Mouse (Mus musculus): Measurements from ENCODE around the gene Chst15. TPM values are rescaled to one million over a fixed set of nuclear protein-coding genes. Genes with fewer than 3 reads are reported as not detected.

Chst15 gene
- polyA plus RNA-seq, 1 experiment from 2014 or later: 8.4 TPM

DNA sequence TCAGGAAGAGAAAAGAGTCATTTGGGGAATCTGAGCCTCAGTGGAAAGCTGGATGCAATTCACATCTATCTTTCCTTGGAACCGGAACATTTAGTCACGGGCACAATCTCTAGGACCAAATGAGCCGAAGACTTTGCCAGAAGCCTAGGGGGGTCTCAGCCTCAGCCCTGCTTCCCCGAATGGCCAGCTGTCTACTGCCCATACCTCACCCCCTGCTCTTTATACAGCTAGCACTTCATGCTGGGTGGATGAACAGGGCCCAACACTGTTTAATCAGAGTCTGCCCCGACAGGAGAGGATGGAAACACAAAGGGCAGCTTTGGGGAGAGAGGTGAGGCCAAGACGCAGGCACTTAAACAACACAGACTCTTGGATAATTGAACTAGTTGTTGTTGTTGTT, 53.8 kb downstream of the Chst15 start:
- no peak overlapping the region for H3K9ac ChIP-seq (ENCODE audit: low read length)
- peak overlapping the region; percentile 24; the same call in 1 of the 2 replicates for H3K27ac ChIP-seq (ENCODE audit: low read depth, low read length)
- H3K4me1 ChIP-seq (ENCODE audit: control insufficient read depth, insufficient read depth, low read length): peaks cover 12% of the 10 kb centered on the region
- H3K27me3 ChIP-seq (replicated peaks; ENCODE audit: control insufficient read depth, insufficient read depth, low read length): no peaks in the 10 kb centered on the region
- no peaks in the 10 kb centered on the region for H3K9me3 ChIP-seq (replicated peaks; ENCODE audit: control insufficient read depth, low read length)
- 14% methylated on average over 6 of the region's 6 CpGs for WGBS
- H3K4me2 ChIP-seq (ENCODE audit: low read length): no peak overlapping the region
- DNase-seq (ENCODE audit: low spot score) (peak; percentile 31), ATAC-seq (peak; percentile 40; the same call in 1 of the 2 replicates)
- H3K4me3 ChIP-seq (ENCODE audit: low read depth, low read length): no peak overlapping the region
- H3K36me3 ChIP-seq (ENCODE audit: control insufficient read depth, insufficient read depth, low read length): peaks cover 8% of the 10 kb centered on the region; the same call in 1 of the 2 replicates

DNA sequence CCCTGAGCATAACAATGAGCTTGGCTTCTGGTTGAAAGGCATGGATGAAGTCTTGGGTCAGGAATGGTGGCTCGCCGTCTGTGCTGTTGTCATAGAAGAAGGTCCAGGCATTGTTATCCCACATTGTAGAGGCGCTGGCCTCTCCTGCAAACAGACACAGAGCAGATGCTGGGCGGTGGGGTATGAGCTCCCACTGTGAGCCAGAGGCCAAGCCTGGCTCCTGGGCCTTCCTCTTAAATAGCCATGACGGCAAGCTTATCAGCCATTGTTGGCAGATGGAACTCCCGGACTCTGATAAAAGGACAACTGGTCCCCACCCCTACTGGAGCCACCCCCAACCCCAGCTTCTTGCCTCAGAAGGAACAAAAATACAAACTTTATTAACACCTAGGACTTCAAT, 54.3 kb downstream of the Chst15 start:
- Histone ChIP-seq H3K4me1 (ENCODE audit: control insufficient read depth, insufficient read depth, low read length) (peaks cover 12% of the 10 kb centered on the region), H3K9ac (ENCODE audit: low read length) (no peak overlapping the region), H3K27me3 (replicated peaks; ENCODE audit: control insufficient read depth, insufficient read depth, low read length) (no peaks in the 10 kb centered on the region), H3K36me3 (ENCODE audit: control insufficient read depth, insufficient read depth, low read length) (peaks cover 8% of the 10 kb centered on the region; the same call in 1 of the 2 replicates), H3K9me3 (replicated peaks; ENCODE audit: control insufficient read depth, low read length) (no peaks in the 10 kb centered on the region), H3K27ac (ENCODE audit: low read depth, low read length) (0 out of 2 replicates have a peak overlapping the region, but pooled peaks have one; percentile 27), H3K4me2 (ENCODE audit: low read length) (no peak overlapping the region), H3K4me3 (ENCODE audit: low read depth, low read length) (no peak overlapping the region)
- 30% methylated on average over 6 of the region's 6 CpGs for WGBS
- DNase-seq (ENCODE audit: low spot score): no peak
- no peak for ATAC-seq

DNA sequence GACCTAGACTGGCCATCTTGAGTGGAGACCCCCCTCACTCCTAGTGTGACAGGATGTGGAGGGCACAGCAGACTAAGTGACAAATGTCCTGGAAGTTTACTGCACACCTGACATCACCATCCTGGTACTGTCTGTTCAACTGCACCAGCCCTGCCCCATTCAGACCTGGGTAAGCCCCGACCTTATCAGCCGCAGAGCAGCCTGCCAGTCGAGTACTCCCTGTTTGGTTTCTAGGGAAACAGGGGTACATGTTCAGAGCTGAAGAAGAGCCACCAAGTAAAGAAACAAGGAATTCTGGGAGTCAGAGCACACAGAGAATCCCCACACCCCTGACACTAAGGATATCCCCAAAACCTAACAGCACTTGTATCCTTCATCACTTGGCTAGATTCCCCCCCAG, 55.1 kb downstream of the Chst15 start:
- Histone ChIP-seq H3K9ac (ENCODE audit: low read length) (no peak overlapping the region), H3K4me2 (ENCODE audit: low read length) (no peak overlapping the region), H3K36me3 (ENCODE audit: control insufficient read depth, insufficient read depth, low read length) (peaks cover 8% of the 10 kb centered on the region; the same call in 1 of the 2 replicates), H3K27ac (ENCODE audit: low read depth, low read length) (no peak overlapping the region), H3K4me1 (ENCODE audit: control insufficient read depth, insufficient read depth, low read length) (peaks cover 12% of the 10 kb centered on the region), H3K27me3 (replicated peaks; ENCODE audit: control insufficient read depth, insufficient read depth, low read length) (no peaks in the 10 kb centered on the region), H3K9me3 (replicated peaks; ENCODE audit: control insufficient read depth, low read length) (no peaks in the 10 kb centered on the region), H3K4me3 (ENCODE audit: low read depth, low read length) (no peak overlapping the region)
- no peak for DNase-seq (ENCODE audit: low spot score)
- WGBS: 73% methylated on average over 3 of the region's 3 CpGs
- no peak for ATAC-seq

DNA sequence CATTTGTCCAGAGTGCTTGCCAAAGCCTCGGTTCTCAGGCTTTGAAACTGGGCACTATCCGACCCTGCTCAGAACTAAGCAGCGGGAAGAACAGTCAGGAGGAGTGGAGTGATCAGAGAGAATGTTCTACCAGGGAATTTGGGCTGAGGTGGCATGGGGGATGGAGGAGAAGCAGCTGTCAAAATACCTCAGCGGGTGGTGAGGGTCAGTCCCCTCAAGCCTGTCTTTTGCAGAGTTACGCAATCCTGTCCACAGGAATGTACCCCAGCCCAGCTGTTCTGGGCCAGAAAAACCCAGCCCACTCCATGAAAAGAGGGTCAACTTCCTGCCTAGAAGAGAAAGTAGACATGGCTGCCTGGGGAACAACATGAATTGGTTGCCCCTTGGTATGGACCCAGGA, 56.4 kb downstream of the Chst15 start:
- no peak overlapping the region for H3K4me3 ChIP-seq (ENCODE audit: low read depth, low read length)
- no peak overlapping the region for H3K9ac ChIP-seq (ENCODE audit: low read length)
- no peak for DNase-seq (ENCODE audit: low spot score)
- no peaks in the 10 kb centered on the region for H3K9me3 ChIP-seq (replicated peaks; ENCODE audit: control insufficient read depth, low read length)
- WGBS: 73% methylated on average over 5 of the region's 5 CpGs
- H3K27ac ChIP-seq (ENCODE audit: low read depth, low read length): no peak overlapping the region
- H3K4me1 ChIP-seq (ENCODE audit: control insufficient read depth, insufficient read depth, low read length): peaks cover 12% of the 10 kb centered on the region
- H3K4me2 ChIP-seq (ENCODE audit: low read length): no peak overlapping the region
- no peaks in the 10 kb centered on the region for H3K27me3 ChIP-seq (replicated peaks; ENCODE audit: control insufficient read depth, insufficient read depth, low read length)
- H3K36me3 ChIP-seq (ENCODE audit: control insufficient read depth, insufficient read depth, low read length): no peaks in the 10 kb centered on the region
- no peak for ATAC-seq

DNA sequence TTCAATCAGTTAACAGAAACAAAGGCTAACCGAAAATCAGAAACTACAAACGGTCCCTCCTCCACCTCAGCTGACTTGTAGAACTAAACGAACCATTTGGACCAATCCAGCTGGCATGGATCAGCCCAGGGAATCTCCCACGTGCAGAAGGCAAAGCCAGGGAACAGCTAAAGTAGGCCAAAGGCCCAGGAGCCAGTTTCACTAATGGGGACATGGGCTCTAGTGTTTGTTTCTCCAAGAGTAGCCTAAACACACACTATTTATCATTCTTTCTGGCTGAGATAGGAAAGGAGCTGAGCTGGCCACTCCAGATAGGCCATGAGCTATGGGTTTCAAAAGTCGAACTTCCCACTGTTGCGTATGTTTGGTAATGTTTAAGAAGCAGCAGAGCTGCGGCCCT, 58.2 kb downstream of the Chst15 start:
- Histone ChIP-seq H3K4me1 (ENCODE audit: control insufficient read depth, insufficient read depth, low read length) (peaks cover 10% of the 10 kb centered on the region), H3K36me3 (ENCODE audit: control insufficient read depth, insufficient read depth, low read length) (no peaks in the 10 kb centered on the region), H3K4me2 (ENCODE audit: low read length) (no peak overlapping the region), H3K9me3 (replicated peaks; ENCODE audit: control insufficient read depth, low read length) (no peaks in the 10 kb centered on the region), H3K27ac (ENCODE audit: low read depth, low read length) (no peak overlapping the region), H3K27me3 (replicated peaks; ENCODE audit: control insufficient read depth, insufficient read depth, low read length) (no peaks in the 10 kb centered on the region), H3K4me3 (ENCODE audit: low read depth, low read length) (no peak overlapping the region), H3K9ac (ENCODE audit: low read length) (no peak overlapping the region)
- WGBS: 45% methylated on average over 7 of the region's 7 CpGs
- DNase-seq (ENCODE audit: low spot score): no peak
- no peak for ATAC-seq

DNA sequence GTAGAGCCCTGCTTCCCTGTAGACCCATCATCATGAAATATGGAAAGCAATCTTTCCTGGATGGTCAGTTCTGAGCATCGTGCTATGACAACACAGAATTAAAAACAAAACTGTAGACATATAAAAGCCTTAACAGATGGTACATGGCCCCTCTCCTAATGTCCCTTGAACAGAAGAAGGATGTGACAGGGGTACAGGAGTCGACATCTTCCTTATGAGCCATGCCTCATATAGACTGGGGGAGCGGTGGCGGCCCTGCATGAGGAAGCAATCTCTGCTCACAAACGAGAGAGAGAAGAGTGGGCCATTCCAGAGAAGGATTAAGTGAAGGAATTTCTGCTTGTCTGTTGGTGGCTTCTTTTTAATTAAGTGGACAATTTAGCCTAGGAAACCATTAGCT, 58.8 kb downstream of the Chst15 start:
- H3K4me3 ChIP-seq (ENCODE audit: low read depth, low read length): no peak overlapping the region
- no peaks in the 10 kb centered on the region for H3K27me3 ChIP-seq (replicated peaks; ENCODE audit: control insufficient read depth, insufficient read depth, low read length)
- no peak overlapping the region for H3K27ac ChIP-seq (ENCODE audit: low read depth, low read length)
- ATAC-seq (no peak), DNase-seq (ENCODE audit: low spot score) (no peak)
- H3K4me2 ChIP-seq (ENCODE audit: low read length): no peak overlapping the region
- H3K9me3 ChIP-seq (replicated peaks; ENCODE audit: control insufficient read depth, low read length): no peaks in the 10 kb centered on the region
- 33% methylated on average over 5 of the region's 5 CpGs for WGBS
- H3K9ac ChIP-seq (ENCODE audit: low read length): no peak overlapping the region
- peaks cover 6% of the 10 kb centered on the region for H3K4me1 ChIP-seq (ENCODE audit: control insufficient read depth, insufficient read depth, low read length)
- H3K36me3 ChIP-seq (ENCODE audit: control insufficient read depth, insufficient read depth, low read length): no peaks in the 10 kb centered on the region

DNA sequence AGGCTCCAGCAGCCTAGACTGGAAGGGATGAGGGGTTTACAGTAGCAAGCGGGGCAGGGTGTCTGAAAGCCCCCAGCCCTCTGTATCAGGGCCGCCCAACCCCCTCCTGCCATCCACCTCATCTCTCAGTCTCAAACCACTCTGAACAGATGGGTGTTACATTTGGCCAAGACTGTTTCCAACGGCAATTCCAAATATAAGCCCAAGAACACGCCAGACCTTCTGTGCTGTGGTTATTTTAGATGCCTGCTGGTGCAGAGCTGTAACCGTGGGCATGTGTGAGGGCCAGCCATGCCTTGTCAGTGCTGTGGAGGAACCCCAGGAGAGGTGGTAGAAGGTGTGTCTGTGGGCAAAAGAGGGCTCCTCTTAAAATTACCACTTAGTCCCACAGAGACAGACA, 63.5 kb downstream of the Chst15 start:
- ATAC-seq (peak; percentile 83), DNase-seq (ENCODE audit: low spot score) (peak; percentile 79)
- Histone ChIP-seq H3K4me1 (ENCODE audit: control insufficient read depth, insufficient read depth, low read length) (peaks cover 1% of the 10 kb centered on the region), H3K4me2 (ENCODE audit: low read length) (no peak overlapping the region), H3K36me3 (ENCODE audit: control insufficient read depth, insufficient read depth, low read length) (no peaks in the 10 kb centered on the region), H3K9me3 (replicated peaks; ENCODE audit: control insufficient read depth, low read length) (no peaks in the 10 kb centered on the region), H3K9ac (ENCODE audit: low read length) (no peak overlapping the region), H3K4me3 (ENCODE audit: low read depth, low read length) (no peak overlapping the region), H3K27me3 (replicated peaks; ENCODE audit: control insufficient read depth, insufficient read depth, low read length) (no peaks in the 10 kb centered on the region), H3K27ac (ENCODE audit: low read depth, low read length) (peak overlapping the region; percentile 78)
- 76% methylated on average over 5 of the region's 5 CpGs for WGBS

DNA sequence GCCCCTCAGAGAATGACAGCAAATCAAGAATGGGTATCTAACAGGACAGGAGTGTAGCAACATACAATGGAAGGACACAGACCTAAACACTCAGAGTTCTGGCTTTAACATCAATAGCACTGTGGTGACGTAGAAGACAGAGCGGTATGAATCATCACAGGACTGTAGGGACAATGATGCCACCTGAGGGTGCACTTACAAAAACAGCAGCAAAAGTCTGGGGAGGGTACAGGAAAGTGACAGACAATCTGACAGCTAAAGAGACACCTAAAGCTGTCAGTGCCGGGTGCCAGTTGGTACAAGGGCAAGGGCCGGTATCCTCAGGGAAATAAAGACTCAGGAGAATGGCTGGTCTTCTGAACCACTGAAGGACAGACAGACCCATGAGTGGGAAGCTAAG, 64.0 kb downstream of the Chst15 start:
- no peak overlapping the region for H3K4me3 ChIP-seq (ENCODE audit: low read depth, low read length)
- H3K27me3 ChIP-seq (replicated peaks; ENCODE audit: control insufficient read depth, insufficient read depth, low read length): no peaks in the 10 kb centered on the region
- H3K9ac ChIP-seq (ENCODE audit: low read length): no peak overlapping the region
- H3K4me2 ChIP-seq (ENCODE audit: low read length): no peak overlapping the region
- WGBS: 66% methylated on average over 4 of the region's 4 CpGs
- H3K27ac ChIP-seq (ENCODE audit: low read depth, low read length): peak overlapping the region; percentile 78
- DNase-seq (ENCODE audit: low spot score) (no peak), ATAC-seq (peak; percentile 49; the same call in 1 of the 2 replicates)
- H3K9me3 ChIP-seq (replicated peaks; ENCODE audit: control insufficient read depth, low read length): no peaks in the 10 kb centered on the region
- no peaks in the 10 kb centered on the region for H3K36me3 ChIP-seq (ENCODE audit: control insufficient read depth, insufficient read depth, low read length)
- peaks cover 6% of the 10 kb centered on the region for H3K4me1 ChIP-seq (ENCODE audit: control insufficient read depth, insufficient read depth, low read length)

DNA sequence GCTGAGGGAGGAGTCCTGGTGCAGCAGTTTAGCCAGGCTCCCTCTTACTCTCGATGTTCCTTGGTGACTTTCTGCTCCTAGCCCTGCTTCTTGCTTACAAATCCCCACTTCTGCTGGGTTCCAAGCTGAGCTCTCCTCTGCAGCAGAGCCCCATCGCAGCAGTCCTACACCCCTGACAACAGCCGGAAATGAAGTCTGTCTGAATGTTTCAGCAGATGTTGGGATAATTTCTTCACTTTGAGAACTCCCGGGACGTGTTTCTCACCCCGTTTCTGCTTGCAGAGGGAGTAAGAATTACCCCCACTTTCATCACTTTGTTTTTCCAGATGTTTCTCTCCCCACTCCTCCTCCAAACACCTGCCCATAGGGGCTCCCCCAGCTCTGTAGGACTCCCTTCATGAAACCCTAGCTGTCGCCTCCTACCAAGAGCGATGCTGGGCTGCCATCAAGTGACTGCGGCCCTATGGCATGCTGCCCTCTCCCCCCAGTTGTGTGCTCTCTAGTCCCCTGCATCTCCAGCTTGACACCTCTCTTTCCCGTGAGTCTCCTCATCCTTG, 67.4 kb downstream of the Chst15 start:
- Histone ChIP-seq H3K4me2 (ENCODE audit: low read length) (no peak overlapping the region), H3K27me3 (replicated peaks; ENCODE audit: control insufficient read depth, insufficient read depth, low read length) (no peaks in the 10 kb centered on the region), H3K36me3 (ENCODE audit: control insufficient read depth, insufficient read depth, low read length) (no peaks in the 10 kb centered on the region), H3K4me1 (ENCODE audit: control insufficient read depth, insufficient read depth, low read length) (peaks cover 26% of the 10 kb centered on the region), H3K9me3 (replicated peaks; ENCODE audit: control insufficient read depth, low read length) (no peaks in the 10 kb centered on the region), H3K27ac (ENCODE audit: low read depth, low read length) (no peak overlapping the region), H3K9ac (ENCODE audit: low read length) (no peak overlapping the region), H3K4me3 (ENCODE audit: low read depth, low read length) (no peak overlapping the region)
- DNase-seq (ENCODE audit: low spot score) (no peak), ATAC-seq (no peak)
- WGBS: 77% methylated on average over 10 of the region's 10 CpGs
